8 mouse cellular contexts compared by ENCODE assay signal in the genomic region with DNA sequence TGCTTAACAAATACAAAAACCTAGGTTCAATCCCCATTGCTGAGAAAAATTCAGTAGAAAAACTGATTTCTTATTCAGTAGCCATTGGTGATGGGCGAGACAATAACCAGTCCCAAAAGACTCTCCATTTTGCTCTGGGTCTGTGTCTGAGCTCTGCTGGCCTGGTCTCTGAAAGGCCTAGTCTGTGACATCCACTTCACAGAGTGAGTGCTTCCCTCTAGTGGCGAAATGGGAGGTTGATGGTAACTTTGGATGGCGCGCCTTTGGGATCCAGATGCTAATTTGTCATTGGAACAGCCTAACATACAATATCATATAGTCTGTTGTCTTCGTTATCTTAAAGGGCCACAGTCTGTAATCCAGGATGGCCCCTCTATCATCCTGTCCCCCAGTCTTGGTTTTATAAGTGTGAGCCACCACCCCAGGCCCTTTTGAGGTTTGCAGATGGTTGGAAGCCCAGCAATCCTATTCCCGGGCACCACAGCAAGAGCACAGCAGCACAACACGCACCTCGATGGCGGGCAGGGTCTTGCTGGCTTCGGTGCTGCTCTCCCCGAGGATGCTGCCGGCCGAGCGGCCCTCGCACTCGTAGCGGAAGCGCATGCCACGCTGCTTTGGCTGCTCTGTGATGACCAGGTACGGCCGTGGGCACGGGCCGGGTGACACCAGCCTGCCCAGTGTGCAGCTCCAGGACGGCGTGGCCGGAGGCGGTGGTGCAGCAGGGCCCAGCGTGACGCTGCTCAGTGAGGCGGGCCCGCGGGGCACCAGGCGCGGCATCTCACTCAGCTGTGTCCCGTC. TPM values are rescaled to one million over a fixed set of nuclear protein-coding genes. Genes with fewer than 3 reads are reported as not detected.
A peak's percentile ranks its signal among the peaks of the same experiment; 100 is the strongest.
DNase-seq lines count a peak whose midpoint lies in the region; ATAC-seq lines count a peak whose summit lies in the region.

No protein-coding gene starts in this region.

- peak; percentile 79 for ATAC-seq in forebrain, embryonic 15.5 days (replicated peaks)
- ATAC-seq in hindbrain, embryonic 11.5 days (ENCODE audit: low FRiP score) = peak; percentile 86
- ATAC-seq in lung, embryonic 16.5 days (ENCODE audit: low read depth) = peak; percentile 80

- H3K27ac ChIP-seq in forebrain, embryonic 15.5 days (replicated peaks) = no peak overlapping the region
- H3K27ac ChIP-seq in hindbrain, embryonic 11.5 days (ENCODE audit: low read depth, low read length) = no peak overlapping the region
- no peak overlapping the region for H3K27ac ChIP-seq in lung, embryonic 16.5 days (ENCODE audit: low read length)

- 10% methylated on average over 35 of the region's 35 CpGs for WGBS in forebrain, embryonic 15.5 days
- WGBS in hindbrain, embryonic 11.5 days = 7% methylated on average over 35 of the region's 35 CpGs
- WGBS in lung, embryonic 16.5 days = 7% methylated on average over 31 of the region's 35 CpGs

- peak overlapping the region; percentile 28 for H3K9ac ChIP-seq in forebrain, embryonic 15.5 days (replicated peaks)
- H3K9ac ChIP-seq in hindbrain, embryonic 11.5 days (ENCODE audit: low read depth, low read length) = peak overlapping the region; percentile 16; the same call in 1 of the 2 replicates
- peak overlapping the region; percentile 63 for H3K9ac ChIP-seq in lung, embryonic 16.5 days (ENCODE audit: low read length)

- H3K4me2 ChIP-seq in forebrain, embryonic 15.5 days (replicated peaks) = peak overlapping the region; percentile 47
- H3K4me2 ChIP-seq in hindbrain, embryonic 11.5 days (replicated peaks; ENCODE audit: low read depth, low read length) = peak overlapping the region; percentile 30
- peak overlapping the region; percentile 51 for H3K4me2 ChIP-seq in lung, embryonic 16.5 days (ENCODE audit: low read depth, low read length)

- H3K36me3 ChIP-seq in forebrain, embryonic 15.5 days = no peaks in the 10 kb centered on the region
- H3K36me3 ChIP-seq in hindbrain, embryonic 11.5 days (ENCODE audit: control insufficient read depth, insufficient read depth, low read length) = no peaks in the 10 kb centered on the region
- H3K36me3 ChIP-seq in lung, embryonic 16.5 days (ENCODE audit: control insufficient read depth, insufficient read depth, low read length) = no peaks in the 10 kb centered on the region

- H3K4me3 ChIP-seq in forebrain, embryonic 15.5 days = peak overlapping the region; percentile 24
- H3K4me3 ChIP-seq in hindbrain, embryonic 11.5 days (ENCODE audit: low read depth, low read length) = peak overlapping the region; percentile 19
- peak overlapping the region; percentile 39 for H3K4me3 ChIP-seq in lung, embryonic 16.5 days (ENCODE audit: low read length)

- no peaks in the 10 kb centered on the region for H3K9me3 ChIP-seq in forebrain, embryonic 15.5 days
- no peaks in the 10 kb centered on the region for H3K9me3 ChIP-seq in hindbrain, embryonic 11.5 days (ENCODE audit: control insufficient read depth, low read length)
- no peaks in the 10 kb centered on the region for H3K9me3 ChIP-seq in lung, embryonic 16.5 days (ENCODE audit: control insufficient read depth, low read length)

- DNase-seq in Muller cell, postnatal 12 days (ENCODE audit: inconsistent ontology term) = peak; percentile 73
- DNase-seq in cerebellum, adult 18-20 months = peak; percentile 79 to 81
- DNase-seq in hindbrain, embryonic 11.5 days (ENCODE audit: low spot score) = peak; percentile 91
- peak; percentile 82 for DNase-seq in layer of hippocampus, adult 9-10 months (ENCODE audit: low spot score)
- peak; percentile 57 for DNase-seq in ovary, postnatal 36 days (ENCODE audit: low spot score)
- peak; percentile 65 for DNase-seq in thymus, postnatal 25 days

- peaks cover 4% of the 10 kb centered on the region; the same call in 1 of the 2 replicates for H3K27me3 ChIP-seq in forebrain, embryonic 15.5 days
- no peaks in the 10 kb centered on the region for H3K27me3 ChIP-seq in hindbrain, embryonic 11.5 days (ENCODE audit: control insufficient read depth, insufficient read depth, low read length)
- H3K27me3 ChIP-seq in lung, embryonic 16.5 days (ENCODE audit: control insufficient read depth, insufficient read depth, low read depth, low read length) = no peaks in the 10 kb centered on the region; the same call in 1 of the 2 replicates

- peaks cover 5% of the 10 kb centered on the region; the same call in 1 of the 2 replicates for H3K4me1 ChIP-seq in forebrain, embryonic 15.5 days
- no peaks in the 10 kb centered on the region for H3K4me1 ChIP-seq in hindbrain, embryonic 11.5 days (replicated peaks; ENCODE audit: control insufficient read depth, insufficient read depth, low read length)
- no peaks in the 10 kb centered on the region for H3K4me1 ChIP-seq in lung, embryonic 16.5 days (replicated peaks; ENCODE audit: control insufficient read depth, insufficient read depth, low read length)

RNA-seq across cellular contexts. Expression of gene Relb, which starts 10.0 kb away (rescaled TPM):
- 2.6 and 2.7 TPM in 2 replicates for polyA plus RNA-seq in forebrain, embryonic 15.5 days (2015; fragmentation: Nextera tagmentation; extraction: Ambion mirVana)
- 3.7 and 3.9 TPM in 2 replicates for polyA plus RNA-seq in hindbrain, embryonic 11.5 days (2014; fragmentation: Nextera tagmentation; extraction: Ambion mirVana)
- 8.9 and 9.7 TPM in 2 replicates for polyA plus RNA-seq in lung, embryonic 16.5 days (2015; fragmentation: Nextera tagmentation; extraction: Ambion mirVana)

RNA-seq across cellular contexts. Expression of gene Clasrp, which starts 14.9 kb away (rescaled TPM):
- 61.3 and 64.9 TPM in 2 replicates for polyA plus RNA-seq in forebrain, embryonic 15.5 days (2015; fragmentation: Nextera tagmentation; extraction: Ambion mirVana)
- polyA plus RNA-seq in hindbrain, embryonic 11.5 days (2014; fragmentation: Nextera tagmentation; extraction: Ambion mirVana) = 49.8 and 50.5 TPM in 2 replicates
- 41.4 and 43.5 TPM in 2 replicates for polyA plus RNA-seq in lung, embryonic 16.5 days (2015; fragmentation: Nextera tagmentation; extraction: Ambion mirVana)

RNA-seq across cellular contexts. Expression of gene Gemin7, which starts 41.8 kb away (rescaled TPM):
- 124 and 127 TPM in 2 replicates for polyA plus RNA-seq in forebrain, embryonic 15.5 days (2015; fragmentation: Nextera tagmentation; extraction: Ambion mirVana)
- polyA plus RNA-seq in hindbrain, embryonic 11.5 days (2014; fragmentation: Nextera tagmentation; extraction: Ambion mirVana) = 161 and 173 TPM in 2 replicates
- 156 and 170 TPM in 2 replicates for polyA plus RNA-seq in lung, embryonic 16.5 days (2015; fragmentation: Nextera tagmentation; extraction: Ambion mirVana)

RNA-seq across cellular contexts. Expression of gene Zfp296, which starts 42.1 kb away (rescaled TPM):
- polyA plus RNA-seq in forebrain, embryonic 15.5 days (2015; fragmentation: Nextera tagmentation; extraction: Ambion mirVana) = 0.19 and 0.57 TPM in 2 replicates
- 0.22 and 0.38 TPM in 2 replicates for polyA plus RNA-seq in hindbrain, embryonic 11.5 days (2014; fragmentation: Nextera tagmentation; extraction: Ambion mirVana)
- polyA plus RNA-seq in lung, embryonic 16.5 days (2015; fragmentation: Nextera tagmentation; extraction: Ambion mirVana) = 0.40 and 0.57 TPM in 2 replicates

RNA-seq across cellular contexts. Expression of gene Clptm1, which starts 45.6 kb away (rescaled TPM):
- polyA plus RNA-seq in forebrain, embryonic 15.5 days (2015; fragmentation: Nextera tagmentation; extraction: Ambion mirVana) = 92.4 and 99.6 TPM in 2 replicates
- 86.2 and 94.4 TPM in 2 replicates for polyA plus RNA-seq in hindbrain, embryonic 11.5 days (2014; fragmentation: Nextera tagmentation; extraction: Ambion mirVana)
- polyA plus RNA-seq in lung, embryonic 16.5 days (2015; fragmentation: Nextera tagmentation; extraction: Ambion mirVana) = 70.3 and 73.5 TPM in 2 replicates
